Mouse (Mus musculus) spleen, adult 2 months (tissue): ENCODE measurements around the gene Fgfr2. TPM values are rescaled to one million over a fixed set of nuclear protein-coding genes. Genes with fewer than 3 reads are reported as not detected.

Source experiments
- DNase-seq, 2 experiments: peaks; one replicate each; pipeline versions ENCODE4 v3.0.0 to v3.0.0-alpha.2; 2012 to 2021; ENCODE audit warnings: low spot score in 2 of 2, low read depth in 1 of 2
- H3K27ac ChIP-seq: fragments of 200-500 bp; 2 replicates; pipeline ENCODE4 v1.5.1; 2012; ENCODE audit warnings: low read length, inconsistent platforms; ENCODE audit not compliant: insufficient read depth
- H3K27me3 ChIP-seq: fragments of 200-500 bp; 2 replicates; pipeline ENCODE4 v1.6.1; 2012; ENCODE audit warnings: mild to moderate bottlenecking, moderate library complexity, low read length, inconsistent platforms; ENCODE audit not compliant: control insufficient read depth, insufficient read depth
- H3K36me3 ChIP-seq: fragments of 200-500 bp; 2 replicates; pipeline ENCODE4 v1.6.1; 2012; ENCODE audit warnings: mild to moderate bottlenecking, low read length, inconsistent platforms; ENCODE audit not compliant: control insufficient read depth, insufficient read depth
- H3K4me1 ChIP-seq: fragments of 200-500 bp; 2 replicates; pipeline ENCODE4 v1.6.1; 2011; ENCODE audit warnings: inconsistent platforms; ENCODE audit not compliant: control insufficient read depth, insufficient read depth, insufficient read length
- H3K4me3 ChIP-seq: fragments of 200-500 bp; 2 replicates; pipeline ENCODE4 v1.5.1; 2011; ENCODE audit warnings: mild to moderate bottlenecking, inconsistent platforms; ENCODE audit not compliant: insufficient read depth, insufficient read length; ENCODE audit errors: extremely low read depth
- CTCF ChIP-seq: fragments of 200-500 bp; IDR thresholded peaks from 2 replicates; pipeline ENCODE4 v1.5.1; 2011; ENCODE audit warnings: mild to moderate bottlenecking, inconsistent platforms; ENCODE audit not compliant: insufficient read depth, insufficient read length, insufficient replicate concordance; ENCODE audit errors: extremely low read depth
- POLR2A ChIP-seq: fragments of 200-500 bp; IDR thresholded peaks from 2 replicates; pipeline ENCODE4 v1.6.1; 2011; ENCODE audit warnings: low read depth, low read length, inconsistent platforms
- WGBS: fragments of 180-500 bp; shearing (Covaris S2); methylation state at CpG from one replicate; pipeline ENCODE4 v1.1.7; 2018; 5-methylcytosine and 5-hydroxymethylcytosine counted together
- polyA plus RNA-seq: library from polyadenylated mRNA; depleted of rRNA; stranded (reverse); fragments of >200 nt; gene quantifications from 2 replicates; pipeline ENCODE4 v1.2.3, GENCODE M21; 2012

Gene Fgfr2
- polyA plus RNA-seq, 1 experiment = 1.6 TPM

DNA sequence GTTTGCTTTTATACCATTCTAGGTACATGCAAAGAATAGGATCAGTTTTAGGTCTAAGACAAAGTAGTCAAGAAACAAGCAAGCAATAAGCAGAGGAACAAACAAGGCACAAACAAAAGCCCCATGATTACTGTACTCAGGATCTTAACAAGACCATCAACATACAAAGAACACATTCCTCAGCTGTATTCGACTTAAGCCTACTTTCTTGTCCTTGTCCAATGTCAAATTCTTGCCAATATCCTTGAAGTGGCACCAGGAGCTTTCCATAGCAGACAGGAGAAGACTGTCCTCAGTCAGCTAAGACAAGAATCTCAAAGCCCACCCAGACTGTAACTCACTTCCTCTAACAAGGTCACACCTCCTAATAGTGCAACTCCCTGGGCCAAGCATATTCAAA, 944.1 kb downstream of the Fgfr2 start:
- 50% methylated on average over 1 of the region's 1 CpGs for WGBS
- H3K36me3 ChIP-seq = no peaks in the 10 kb centered on the region
- no peak overlapping the region for H3K4me3 ChIP-seq
- TF ChIP-seq POLR2A (no peak), CTCF (no peak)
- H3K4me1 ChIP-seq = no peaks in the 10 kb centered on the region
- no peak for DNase-seq
- no peak overlapping the region for H3K27ac ChIP-seq
- no peaks in the 10 kb centered on the region for H3K27me3 ChIP-seq

- TF ChIP-seq POLR2A (no peak), CTCF (no peak)
- H3K4me3 ChIP-seq = no peak overlapping the region
- 88% methylated on average over 5 of the region's 5 CpGs for WGBS
- no peaks in the 10 kb centered on the region for H3K27me3 ChIP-seq
- DNase-seq = no peak
- no peak overlapping the region for H3K27ac ChIP-seq
- H3K4me1 ChIP-seq = no peaks in the 10 kb centered on the region
- H3K36me3 ChIP-seq = no peaks in the 10 kb centered on the region
Observed at GRCm38 (mm10) chr7:132174787-132175186, 948.4 kb downstream of the Fgfr2 start.

- Histone ChIP-seq H3K27me3 (no peaks in the 10 kb centered on the region), H3K27ac (no peak overlapping the region), H3K36me3 (no peaks in the 10 kb centered on the region), H3K4me1 (no peaks in the 10 kb centered on the region), H3K4me3 (no peak overlapping the region)
- no peak for DNase-seq
- WGBS = 65% methylated on average over 2 of the region's 2 CpGs
- TF ChIP-seq POLR2A (no peak), CTCF (no peak)
Observed at GRCm38 (mm10) chr7:132174296-132174695, 948.9 kb downstream of the Fgfr2 start.

DNA sequence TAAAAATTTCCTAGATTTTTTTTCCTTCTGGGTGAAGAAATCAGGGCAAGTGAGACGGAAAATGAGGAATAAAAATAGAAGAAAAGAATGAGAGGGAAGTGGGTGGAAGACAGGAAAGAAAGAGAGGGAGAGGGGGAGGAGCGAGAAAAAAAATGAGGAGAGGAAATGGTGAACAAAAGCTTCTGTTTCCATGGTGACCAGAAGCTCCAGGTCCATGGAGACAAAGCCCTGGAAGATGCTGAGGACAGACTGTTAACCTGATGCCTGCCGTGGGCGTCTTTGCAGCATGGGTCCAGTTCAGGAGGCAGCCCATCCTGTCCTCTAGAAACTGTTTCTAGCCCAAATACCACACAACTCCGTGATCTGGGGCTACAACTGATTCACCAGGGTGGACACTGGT, 950.9 kb downstream of the Fgfr2 start:
- no peak overlapping the region for H3K27ac ChIP-seq
- 76% methylated on average over 5 of the region's 5 CpGs for WGBS
- TF ChIP-seq CTCF = no peak
- no peak for TF ChIP-seq POLR2A
- H3K36me3 ChIP-seq = no peaks in the 10 kb centered on the region
- no peaks in the 10 kb centered on the region for H3K27me3 ChIP-seq
- no peak overlapping the region for H3K4me3 ChIP-seq
- H3K4me1 ChIP-seq = no peaks in the 10 kb centered on the region
- DNase-seq = no peak

DNA sequence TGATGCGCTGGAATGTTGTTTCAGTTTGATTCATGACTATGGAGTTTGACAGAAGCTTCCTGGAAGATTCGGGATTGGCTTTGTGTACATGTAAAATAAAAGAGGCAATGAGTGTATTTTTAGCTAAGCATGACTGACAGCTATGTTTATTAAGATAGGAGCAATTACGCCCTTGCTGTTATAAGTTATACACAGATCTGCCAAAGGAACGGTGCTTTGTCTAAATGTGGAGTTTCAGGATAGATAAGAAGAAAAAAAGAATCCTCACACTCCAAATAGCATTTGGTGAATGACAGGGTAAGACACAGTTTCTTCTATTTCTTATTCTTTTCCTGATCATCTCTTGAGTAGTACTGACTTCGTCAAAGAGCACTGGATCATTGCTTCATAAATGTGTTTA, 951.4 kb downstream of the Fgfr2 start:
- no peaks in the 10 kb centered on the region for H3K4me1 ChIP-seq
- no peak overlapping the region for H3K27ac ChIP-seq
- no peaks in the 10 kb centered on the region for H3K27me3 ChIP-seq
- no peak for TF ChIP-seq POLR2A
- TF ChIP-seq CTCF = no peak
- DNase-seq = no peak
- 75% methylated on average over 5 of the region's 5 CpGs for WGBS
- no peak overlapping the region for H3K4me3 ChIP-seq
- no peaks in the 10 kb centered on the region for H3K36me3 ChIP-seq

GRCm38 (mm10) chr7:132169419-132170169, 953.6 kb downstream of the Fgfr2 start:
- no peaks in the 10 kb centered on the region for H3K27me3 ChIP-seq
- no peaks in the 10 kb centered on the region for H3K36me3 ChIP-seq
- no peak for DNase-seq
- 67% methylated on average over 7 of the region's 7 CpGs for WGBS
- H3K4me1 ChIP-seq = no peaks in the 10 kb centered on the region
- TF ChIP-seq POLR2A = no peak
- no peak for TF ChIP-seq CTCF
- H3K27ac ChIP-seq = no peak overlapping the region
- H3K4me3 ChIP-seq = no peak overlapping the region

DNA sequence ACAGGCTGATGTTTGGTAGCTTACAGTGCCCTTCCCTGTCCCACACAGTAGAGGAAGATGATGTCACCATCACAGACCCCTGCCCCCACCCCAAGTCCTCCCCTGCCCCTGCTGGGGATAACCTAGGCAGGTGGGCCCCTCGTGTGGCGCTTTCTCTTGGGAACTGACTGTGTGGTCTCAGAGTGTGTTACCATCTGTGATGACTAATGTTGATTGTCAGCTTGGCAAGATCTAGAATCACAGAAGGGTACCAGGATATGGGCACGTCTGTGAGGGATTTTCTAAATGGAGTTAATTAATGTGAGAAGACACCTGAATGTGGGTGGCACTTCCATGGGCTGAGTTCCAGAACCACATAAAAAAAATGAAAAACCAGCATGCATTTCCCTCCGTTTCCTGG, 955.9 kb downstream of the Fgfr2 start:
- Histone ChIP-seq H3K27me3 (no peaks in the 10 kb centered on the region), H3K27ac (no peak overlapping the region), H3K4me1 (no peaks in the 10 kb centered on the region), H3K36me3 (no peaks in the 10 kb centered on the region), H3K4me3 (no peak overlapping the region)
- TF ChIP-seq CTCF = no peak
- no peak for TF ChIP-seq POLR2A
- DNase-seq = no peak
- 77% methylated on average over 4 of the region's 4 CpGs for WGBS
